Mouse (Mus musculus) testis, adult 2 months (tissue): ENCODE data around the gene B4galnt1.

Experiments used
- CTCF ChIP-seq: fragments of 200-500 bp; IDR thresholded peaks from 2 replicates; pipeline ENCODE4 v1.5.1; 2012; ENCODE audit warnings: low read depth, mild to moderate bottlenecking, inconsistent platforms, low read length, moderate library complexity; ENCODE audit not compliant: control insufficient read depth, insufficient read depth, insufficient replicate concordance
- POLR2A ChIP-seq: fragments of 200-500 bp; IDR thresholded peaks from 2 replicates; pipeline ENCODE4 v1.6.1; 2012; ENCODE audit warnings: low read depth, mild to moderate bottlenecking, inconsistent platforms, low read length, moderate library complexity; ENCODE audit not compliant: control insufficient read depth

DNA sequence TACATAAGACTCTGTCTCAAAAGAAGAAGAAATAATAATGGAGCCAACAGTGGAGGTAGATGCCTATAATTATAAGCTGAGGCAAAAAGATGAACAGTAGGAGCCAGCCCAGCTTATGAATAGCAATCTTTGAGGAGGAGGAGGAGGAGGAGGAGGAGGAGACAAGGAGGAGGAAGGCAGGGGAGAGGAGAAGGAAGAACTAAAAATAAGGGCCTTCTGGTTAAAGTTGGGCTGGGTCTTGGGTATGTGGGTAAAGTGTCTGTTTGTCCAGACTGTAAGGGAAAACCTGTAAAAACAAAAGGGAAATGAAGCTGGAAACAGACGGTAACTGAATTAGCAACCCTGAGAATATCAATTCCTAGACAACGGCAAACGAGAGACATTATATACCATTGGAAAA is 43.0 kb upstream of the B4galnt1 start:
- TF ChIP-seq CTCF (no peak), POLR2A (no peak)
